Mouse (Mus musculus): ENCODE data around the gene Cacna2d2.
A peak's percentile ranks its signal among the peaks of the same experiment; 100 is the strongest.

Gene Cacna2d2

DNA sequence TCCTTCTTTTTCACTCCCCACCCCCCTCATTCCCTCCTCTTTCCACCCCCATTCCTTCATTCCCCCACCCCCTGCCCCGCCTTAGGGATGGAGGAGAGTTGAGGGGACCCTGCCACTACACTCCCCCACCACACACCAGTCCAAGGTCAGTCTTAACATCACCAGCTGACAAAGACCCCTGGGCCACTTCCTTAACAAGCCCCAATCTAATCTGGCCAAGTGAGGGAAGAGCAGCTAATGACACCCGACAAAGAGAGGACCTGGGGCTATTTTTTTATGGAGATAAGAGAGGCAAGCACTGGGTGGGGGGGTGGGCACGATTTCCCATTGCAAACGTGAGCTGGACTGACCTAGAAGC lies 29.3 kb upstream of the Cacna2d2 start:
- no peak overlapping the region for H3K4me3 ChIP-seq (replicated peaks; ENCODE audit: low read length)
- H3K36me3 ChIP-seq (ENCODE audit: insufficient read depth, low read length) = no peaks in the 10 kb centered on the region
- no peaks in the 10 kb centered on the region for H3K9me3 ChIP-seq (ENCODE audit: low read length)
- no peak for TF ChIP-seq NANOG (IDR thresholded peaks at IDR 0.05; ENCODE audit: borderline replicate concordance, low read length)
- TF ChIP-seq CTCF (conservative IDR thresholded peaks at IDR 0.05; ENCODE audit: low read length) = no peak
- TF ChIP-seq POU5F1 (IDR thresholded peaks at IDR 0.05; ENCODE audit: borderline replicate concordance, low read length) = no peak
- peaks cover 49% of the 10 kb centered on the region for H3K4me1 ChIP-seq (replicated peaks; ENCODE audit: low read depth, low read length)
- peaks cover 10% of the 10 kb centered on the region for H3K27me3 ChIP-seq (ENCODE audit: insufficient read depth, low read length)

- Histone ChIP-seq H3K4me1 (replicated peaks; ENCODE audit: low read depth, low read length) (peaks cover 51% of the 10 kb centered on the region), H3K27me3 (ENCODE audit: insufficient read depth, low read length) (peaks cover 26% of the 10 kb centered on the region), H3K4me3 (replicated peaks; ENCODE audit: low read length) (no peak overlapping the region), H3K36me3 (ENCODE audit: insufficient read depth, low read length) (no peaks in the 10 kb centered on the region), H3K9me3 (ENCODE audit: low read length) (no peaks in the 10 kb centered on the region)
- no peak for TF ChIP-seq NANOG (IDR thresholded peaks at IDR 0.05; ENCODE audit: borderline replicate concordance, low read length)
- TF ChIP-seq CTCF (conservative IDR thresholded peaks at IDR 0.05; ENCODE audit: low read length) = no peak
- no peak for TF ChIP-seq POU5F1 (IDR thresholded peaks at IDR 0.05; ENCODE audit: borderline replicate concordance, low read length)
These were observed 27.0 kb upstream of the Cacna2d2 start for GRCm38 (mm10) chr9:107372441-107372840.

DNA sequence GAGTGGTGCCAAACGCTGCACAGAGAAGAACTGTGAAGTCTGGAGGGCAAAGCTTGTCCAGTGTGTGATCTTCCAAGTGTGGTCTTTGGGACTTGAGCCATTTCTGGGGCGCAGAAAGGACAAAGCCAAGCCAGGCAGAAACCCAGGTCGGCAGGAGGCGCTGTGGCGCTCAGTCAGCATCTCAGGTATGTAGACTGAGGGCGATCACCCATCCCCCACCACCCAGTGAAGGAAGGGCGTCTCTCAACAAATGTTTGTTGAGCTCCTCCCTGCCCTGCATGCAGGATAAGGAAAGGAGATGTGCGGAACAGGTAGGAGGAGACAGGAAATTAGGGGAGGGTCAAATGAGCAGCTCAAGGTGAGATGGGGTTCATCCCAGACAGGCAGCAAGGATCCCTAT lies 24.8 kb upstream of the Cacna2d2 start:
- H3K9me3 ChIP-seq (ENCODE audit: low read length) = no peaks in the 10 kb centered on the region
- H3K27me3 ChIP-seq (ENCODE audit: insufficient read depth, low read length) = peaks cover 38% of the 10 kb centered on the region
- peak overlapping the region; percentile 69 for H3K4me3 ChIP-seq (replicated peaks; ENCODE audit: low read length)
- H3K4me1 ChIP-seq (replicated peaks; ENCODE audit: low read depth, low read length) = peaks cover 63% of the 10 kb centered on the region
- no peaks in the 10 kb centered on the region for H3K36me3 ChIP-seq (ENCODE audit: insufficient read depth, low read length)
- TF ChIP-seq CTCF (conservative IDR thresholded peaks at IDR 0.05; ENCODE audit: low read length) (peak; percentile 82), POU5F1 (IDR thresholded peaks at IDR 0.05; ENCODE audit: borderline replicate concordance, low read length) (no peak), NANOG (IDR thresholded peaks at IDR 0.05; ENCODE audit: borderline replicate concordance, low read length) (no peak)

DNA sequence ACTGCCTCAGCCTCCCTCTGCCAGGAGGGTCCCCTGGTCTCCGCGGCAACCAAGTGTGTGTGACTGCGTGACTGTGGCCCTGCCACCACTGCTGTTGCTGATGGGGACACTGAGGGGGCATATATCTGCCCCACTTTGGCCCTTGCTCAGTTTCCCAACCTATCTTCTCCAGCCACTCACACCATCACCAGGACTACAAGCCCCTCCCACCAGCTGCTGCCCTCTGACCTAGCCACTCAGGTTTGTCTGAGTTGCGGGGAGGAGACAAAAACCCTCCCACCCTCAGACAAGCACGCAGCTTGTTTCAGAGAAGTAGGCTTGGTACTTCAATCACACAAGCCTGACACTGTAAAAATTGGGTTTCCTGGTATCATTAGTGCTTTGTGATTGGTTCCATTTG lies 24.0 kb upstream of the Cacna2d2 start:
- H3K4me1 ChIP-seq (replicated peaks; ENCODE audit: low read depth, low read length) = peaks cover 59% of the 10 kb centered on the region

GRCm38 (mm10) chr9:107377961-107378512 lies 21.4 kb upstream of the Cacna2d2 start:
- Histone ChIP-seq H3K4me3 (replicated peaks; ENCODE audit: low read length) (peak overlapping the region; percentile 73), H3K36me3 (ENCODE audit: insufficient read depth, low read length) (no peaks in the 10 kb centered on the region), H3K27me3 (ENCODE audit: insufficient read depth, low read length) (peaks cover 71% of the 10 kb centered on the region)

More for the DNA sequence above, 24.0 kb upstream of the Cacna2d2 start:
- peaks cover 46% of the 10 kb centered on the region for H3K27me3 ChIP-seq (ENCODE audit: insufficient read depth, low read length)
- no peaks in the 10 kb centered on the region for H3K9me3 ChIP-seq (ENCODE audit: low read length)
- no peak for TF ChIP-seq CTCF (conservative IDR thresholded peaks at IDR 0.05; ENCODE audit: low read length)
- TF ChIP-seq NANOG (IDR thresholded peaks at IDR 0.05; ENCODE audit: borderline replicate concordance, low read length) = no peak
- no peak for TF ChIP-seq POU5F1 (IDR thresholded peaks at IDR 0.05; ENCODE audit: borderline replicate concordance, low read length)
- no peaks in the 10 kb centered on the region for H3K36me3 ChIP-seq (ENCODE audit: insufficient read depth, low read length)
- peak overlapping the region; percentile 69 for H3K4me3 ChIP-seq (replicated peaks; ENCODE audit: low read length)

GRCm38 (mm10) chr9:107381723-107382122 lies 17.7 kb upstream of the Cacna2d2 start:
- Histone ChIP-seq H3K4me3 (replicated peaks; ENCODE audit: low read length) (no peak overlapping the region), H3K4me1 (replicated peaks; ENCODE audit: low read depth, low read length) (peaks cover 24% of the 10 kb centered on the region), H3K36me3 (ENCODE audit: insufficient read depth, low read length) (no peaks in the 10 kb centered on the region), H3K27me3 (ENCODE audit: insufficient read depth, low read length) (peaks cover 85% of the 10 kb centered on the region), H3K9me3 (ENCODE audit: low read length) (no peaks in the 10 kb centered on the region)
- TF ChIP-seq CTCF (conservative IDR thresholded peaks at IDR 0.05; ENCODE audit: low read length) = no peak
- no peak for TF ChIP-seq NANOG (IDR thresholded peaks at IDR 0.05; ENCODE audit: borderline replicate concordance, low read length)
- no peak for TF ChIP-seq POU5F1 (IDR thresholded peaks at IDR 0.05; ENCODE audit: borderline replicate concordance, low read length)

More at GRCm38 (mm10) chr9:107377961-107378512, 21.4 kb upstream of the Cacna2d2 start:
- TF ChIP-seq CTCF (conservative IDR thresholded peaks at IDR 0.05; ENCODE audit: low read length) = no peak
- TF ChIP-seq NANOG (IDR thresholded peaks at IDR 0.05; ENCODE audit: borderline replicate concordance, low read length) = no peak
- TF ChIP-seq POU5F1 (IDR thresholded peaks at IDR 0.05; ENCODE audit: borderline replicate concordance, low read length) = no peak
- Histone ChIP-seq H3K4me1 (replicated peaks; ENCODE audit: low read depth, low read length) (peaks cover 54% of the 10 kb centered on the region), H3K9me3 (ENCODE audit: low read length) (no peaks in the 10 kb centered on the region)

DNA sequence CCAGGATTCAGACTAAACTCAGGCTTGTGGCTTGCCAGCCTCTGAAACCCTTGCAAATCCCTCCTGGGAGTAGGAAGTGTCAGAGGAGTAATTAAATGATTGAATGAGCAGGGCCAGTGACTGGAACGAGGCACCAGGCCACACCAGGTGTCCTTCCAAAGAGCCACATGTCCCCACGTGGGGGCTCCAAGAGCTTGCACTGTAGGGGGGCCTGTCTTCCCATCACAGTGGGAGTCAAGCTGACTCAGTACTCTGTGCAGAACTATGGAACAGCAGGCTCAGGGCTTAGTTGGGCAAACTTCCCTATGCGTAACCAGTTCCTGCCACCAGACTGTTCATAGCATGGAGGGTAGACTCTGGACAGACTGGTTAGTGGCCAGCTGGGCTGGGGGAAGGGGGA lies 15.0 kb upstream of the Cacna2d2 start:
- Histone ChIP-seq H3K4me1 (replicated peaks; ENCODE audit: low read depth, low read length) (peaks cover 22% of the 10 kb centered on the region), H3K36me3 (ENCODE audit: insufficient read depth, low read length) (no peaks in the 10 kb centered on the region), H3K4me3 (replicated peaks; ENCODE audit: low read length) (no peak overlapping the region), H3K9me3 (ENCODE audit: low read length) (no peaks in the 10 kb centered on the region), H3K27me3 (ENCODE audit: insufficient read depth, low read length) (peaks cover 68% of the 10 kb centered on the region)
- no peak for TF ChIP-seq POU5F1 (IDR thresholded peaks at IDR 0.05; ENCODE audit: borderline replicate concordance, low read length)
- no peak for TF ChIP-seq CTCF (conservative IDR thresholded peaks at IDR 0.05; ENCODE audit: low read length)
- TF ChIP-seq NANOG (IDR thresholded peaks at IDR 0.05; ENCODE audit: borderline replicate concordance, low read length) = no peak

GRCm38 (mm10) chr9:107386722-107387121 lies 12.7 kb upstream of the Cacna2d2 start:
- no peaks in the 10 kb centered on the region for H3K9me3 ChIP-seq (ENCODE audit: low read length)
- H3K4me1 ChIP-seq (replicated peaks; ENCODE audit: low read depth, low read length) = peaks cover 34% of the 10 kb centered on the region
- peaks cover 50% of the 10 kb centered on the region for H3K27me3 ChIP-seq (ENCODE audit: insufficient read depth, low read length)
- TF ChIP-seq POU5F1 (IDR thresholded peaks at IDR 0.05; ENCODE audit: borderline replicate concordance, low read length) = no peak
- TF ChIP-seq CTCF (conservative IDR thresholded peaks at IDR 0.05; ENCODE audit: low read length) = peak; percentile 69
- H3K4me3 ChIP-seq (replicated peaks; ENCODE audit: low read length) = no peak overlapping the region
- H3K36me3 ChIP-seq (ENCODE audit: insufficient read depth, low read length) = no peaks in the 10 kb centered on the region

DNA sequence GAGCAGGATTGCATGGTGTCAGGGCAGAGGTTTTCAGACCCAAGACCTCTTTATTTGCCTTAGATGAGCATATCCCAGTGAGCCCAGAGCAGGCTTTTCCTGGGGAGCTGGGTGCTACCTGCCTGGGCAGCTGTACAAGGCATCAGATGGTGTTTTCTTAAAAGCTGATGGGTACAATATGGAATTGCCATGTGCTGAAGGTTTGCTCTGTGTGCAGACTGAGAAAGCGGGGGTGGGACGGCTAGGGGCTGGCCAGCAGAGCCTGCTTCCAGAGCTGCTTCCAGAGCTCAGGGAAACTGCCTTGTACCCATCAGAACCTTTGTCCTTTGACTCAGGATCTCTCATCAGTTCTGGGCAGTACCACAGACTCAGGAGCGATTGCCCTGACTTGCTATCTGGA lies 11.7 kb upstream of the Cacna2d2 start:
- TF ChIP-seq POU5F1 (IDR thresholded peaks at IDR 0.05; ENCODE audit: borderline replicate concordance, low read length) (no peak), NANOG (IDR thresholded peaks at IDR 0.05; ENCODE audit: borderline replicate concordance, low read length) (no peak), CTCF (conservative IDR thresholded peaks at IDR 0.05; ENCODE audit: low read length) (no peak)
- Histone ChIP-seq H3K27me3 (ENCODE audit: insufficient read depth, low read length) (peaks cover 44% of the 10 kb centered on the region), H3K36me3 (ENCODE audit: insufficient read depth, low read length) (no peaks in the 10 kb centered on the region), H3K4me1 (replicated peaks; ENCODE audit: low read depth, low read length) (peaks cover 24% of the 10 kb centered on the region), H3K9me3 (ENCODE audit: low read length) (no peaks in the 10 kb centered on the region), H3K4me3 (replicated peaks; ENCODE audit: low read length) (no peak overlapping the region)
